In genomic region chr10:127901751-127902150, GRCm38 (mm10) we compare ENCODE assay signal across 24 mouse cellular contexts. TPM values are rescaled to one million over a fixed set of nuclear protein-coding genes. Genes with fewer than 3 reads are reported as not detected.
"Had no signal": no experiment of that assay in that cellular context is flagged by ENCODE, and none has a peak within 500 bp of the region (broad histone marks: within the 10 kb centered on the region; RNA-seq: fewer than 3 reads in every experiment).

No protein-coding gene starts in this region.

- DNase-seq: retina, postnatal 1 day; right cerebral cortex, adult 18-20 months; right cerebral cortex, postnatal 14 days; right cerebral cortex, postnatal 25 days; right cerebral cortex, postnatal 4 days; spleen, adult 18-20 months; thymus, adult 18-20 months; thymus, adult 2 months; thymus, postnatal 14 days; thymus, postnatal 25 days; thymus, postnatal 36 days; thymus, postnatal 4 days had no signal

- H3K27me3 ChIP-seq: neural tube, embryonic 12.5 days; neural tube, embryonic 13.5 days; neural tube, embryonic 15.5 days had no signal

- H3K36me3 ChIP-seq: neural tube, embryonic 12.5 days; neural tube, embryonic 13.5 days; neural tube, embryonic 15.5 days had no signal

- H3K9me3 ChIP-seq: neural tube, embryonic 12.5 days; neural tube, embryonic 13.5 days; neural tube, embryonic 15.5 days had no signal

- H3K27ac ChIP-seq: neural tube, embryonic 12.5 days; neural tube, embryonic 13.5 days; neural tube, embryonic 15.5 days had no signal

- H3K9ac ChIP-seq: neural tube, embryonic 12.5 days; neural tube, embryonic 13.5 days; neural tube, embryonic 15.5 days had no signal

- H3K4me2 ChIP-seq: neural tube, embryonic 12.5 days; neural tube, embryonic 13.5 days; neural tube, embryonic 15.5 days had no signal

- H3K4me1 ChIP-seq: neural tube, embryonic 12.5 days had no signal

- H3K4me3 ChIP-seq: neural tube, embryonic 12.5 days; neural tube, embryonic 13.5 days; neural tube, embryonic 15.5 days had no signal

RNA-seq across cellular contexts. Expression of gene Sdr9c7, which starts 3.4 kb away (rescaled TPM):
- total RNA-seq: neutrophil, adult 5-6 weeks had no signal
- polyA plus RNA-seq: neural tube, embryonic 11.5 days; neural tube, embryonic 12.5 days; neural tube, embryonic 13.5 days; neural tube, embryonic 14.5 days; neural tube, embryonic 15.5 days; small intestine, adult 2 months; stomach, embryonic 14.5 days had no signal

RNA-seq across cellular contexts. Expression of gene Rdh7, which starts 13.1 kb away (rescaled TPM):
- total RNA-seq: neutrophil, adult 5-6 weeks had no signal
- polyA plus RNA-seq: neural tube, embryonic 11.5 days; neural tube, embryonic 12.5 days; neural tube, embryonic 13.5 days; neural tube, embryonic 14.5 days; neural tube, embryonic 15.5 days; stomach, embryonic 14.5 days; testis, adult 2 months; thymus, postnatal 0 days; urinary bladder, adult 2 months had no signal

RNA-seq across cellular contexts. Expression of gene Rdh16f2, which starts 35.5 kb away (rescaled TPM):
- total RNA-seq: neutrophil, adult 5-6 weeks had no signal
- polyA plus RNA-seq: neural tube, embryonic 11.5 days; neural tube, embryonic 12.5 days; neural tube, embryonic 13.5 days; neural tube, embryonic 14.5 days; neural tube, embryonic 15.5 days; stomach, embryonic 14.5 days; thymus, adult 2 months; urinary bladder, adult 2 months had no signal

RNA-seq across cellular contexts. Expression of gene Rdh19, which starts 52.0 kb away (rescaled TPM):
- total RNA-seq: neutrophil, adult 5-6 weeks had no signal
- polyA plus RNA-seq: neural tube, embryonic 11.5 days; neural tube, embryonic 12.5 days; neural tube, embryonic 13.5 days; neural tube, embryonic 14.5 days; neural tube, embryonic 15.5 days; small intestine, adult 2 months; spleen, adult 2 months; stomach, embryonic 14.5 days; testis, adult 2 months; thymus, adult 2 months; thymus, postnatal 0 days; urinary bladder, adult 2 months had no signal
